Mouse (Mus musculus) embryonic fibroblast, embryonic 13.5 days (primary cell): Measurements from ENCODE around the gene 2310022B05Rik.

Source experiments
- CTCF ChIP-seq: IDR thresholded peaks from 2 replicates; pipeline ENCODE4 v1.5.1; 2011; ENCODE audit warnings: mild to moderate bottlenecking, control low read depth, low read length, moderate library complexity, borderline replicate concordance; ENCODE audit not compliant: insufficient read depth
- POLR2A ChIP-seq: IDR thresholded peaks from 2 replicates; pipeline ENCODE4 v1.6.1; 2011; ENCODE audit warnings: low read depth, mild to moderate bottlenecking, control low read depth, low read length, moderate library complexity

GRCm38 (mm10) chr8:124681792-124682157, 18.6 kb upstream of the 2310022B05Rik start:
- no peak for TF ChIP-seq CTCF
- no peak for TF ChIP-seq POLR2A
